Mouse (Mus musculus): ENCODE measurements around the gene Fus. TPM values are rescaled to one million over a fixed set of nuclear protein-coding genes. Genes with fewer than 3 reads are reported as not detected.
"Not testable (repeated sequence)": the region's sequence is repeated elsewhere in the genome, so short reads cannot be mapped to it uniquely, and the experiment has no call there.

Fus gene
- total RNA-seq, 4 experiments from 2014 or later: 329 to 369 (median 354) TPM

- not testable (repeated sequence) for DNase-seq (ENCODE audit: low spot score in 2 of 2)
These were observed 25.2 kb upstream of the Fus start for GRCm38 (mm10) chr7:127942097-127942496.

GRCm38 (mm10) chr7:127944614-127945013 lies 22.6 kb upstream of the Fus start:
- no peak for DNase-seq (ENCODE audit: low spot score in 2 of 2)

GRCm38 (mm10) chr7:127946470-127947023 lies 20.7 kb upstream of the Fus start, which contains the start of gene Prss36:
TSS of gene Prss36 (minus strand) at chr7:127946725.
- no peak for DNase-seq (ENCODE audit: low spot score in 2 of 2)

- no peak for DNase-seq (ENCODE audit: low spot score in 2 of 2)
These were observed 14.2 kb upstream of the Fus start for GRCm38 (mm10) chr7:127952864-127953581.

GRCm38 (mm10) chr7:127959364-127959763 lies 7.9 kb upstream of the Fus start:
- no peak for DNase-seq (ENCODE audit: low spot score in 2 of 2)

- DNase-seq (ENCODE audit: low spot score in 2 of 2): no peak
These were observed 812 bp upstream of the Fus start for GRCm38 (mm10) chr7:127966371-127966918.

GRCm38 (mm10) chr7:127967922-127968828 lies 918 bp downstream of the Fus start:
- DNase-seq (ENCODE audit: low spot score in 2 of 2): peak; percentile 64 to 66

GRCm38 (mm10) chr7:127974413-127974930 lies 7.2 kb downstream of the Fus start:
- no peak for DNase-seq (ENCODE audit: low spot score in 2 of 2)

- no peak for DNase-seq (ENCODE audit: low spot score in 2 of 2)
These were observed 11.6 kb downstream of the Fus start for GRCm38 (mm10) chr7:127978856-127979255.

GRCm38 (mm10) chr7:127980606-127981005 lies 13.3 kb downstream of the Fus start:
- no peak for DNase-seq (ENCODE audit: low spot score in 2 of 2)

- DNase-seq (ENCODE audit: low spot score in 2 of 2): no peak
These were observed 21.6 kb downstream of the Fus start for GRCm38 (mm10) chr7:127988904-127989303.

- DNase-seq (ENCODE audit: low spot score in 2 of 2): peak in 1 of 2 experiments; percentile 65
These were observed 24.6 kb downstream of the Fus start for GRCm38 (mm10) chr7:127991643-127992487.

GRCm38 (mm10) chr7:127992488-127993340 lies 25.5 kb downstream of the Fus start:
- DNase-seq (ENCODE audit: low spot score in 2 of 2): no peak

GRCm38 (mm10) chr7:127993341-127993977 lies 26.2 kb downstream of the Fus start, which contains the start of gene Pycard:
TSS of gene Pycard (minus strand) at chr7:127993867.
- DNase-seq (ENCODE audit: low spot score in 2 of 2): no peak

GRCm38 (mm10) chr7:127999436-127999835 lies 32.2 kb downstream of the Fus start:
- DNase-seq (ENCODE audit: low spot score in 2 of 2): no peak

GRCm38 (mm10) chr7:128000068-128000950 lies 33.1 kb downstream of the Fus start:
- no peak for DNase-seq (ENCODE audit: low spot score in 2 of 2)

GRCm38 (mm10) chr7:128003098-128003497 lies 35.8 kb downstream of the Fus start:
- DNase-seq (ENCODE audit: low spot score in 2 of 2): no peak

GRCm38 (mm10) chr7:128003688-128004087 lies 36.4 kb downstream of the Fus start, which contains the start of gene Trim72:
TSS of gene Trim72 (plus strand) at chr7:128003949.
- DNase-seq (ENCODE audit: low spot score in 2 of 2): peak in 1 of 2 experiments; percentile 53

All from left cerebral cortex, adult 8-10 months (tissue).